In genomic region chr8:92605631-92606030, GRCm38 (mm10) we compare ENCODE assay signal across 23 mouse cellular contexts.
A peak's percentile ranks its signal among the peaks of the same experiment; 100 is the strongest.
DNase-seq lines count a peak whose midpoint lies in the region; ATAC-seq and TF ChIP-seq lines count a peak whose summit lies in the region.
"Had no signal": no experiment of that assay in that cellular context is flagged by ENCODE, and none has a peak within 500 bp of the region (broad histone marks: within the 10 kb centered on the region; RNA-seq: fewer than 3 reads in every experiment).

No protein-coding gene starts in this region.

- no peak for TF ChIP-seq CTCF in C2C12 (IDR thresholded peaks at IDR 0.05; ENCODE audit: control insufficient read depth, insufficient read depth, insufficient read length)

- no peaks in the 10 kb centered on the region for H3K27me3 ChIP-seq in forebrain, embryonic 11.5 days (ENCODE audit: control insufficient read depth, insufficient read depth, low read length)
- H3K27me3 ChIP-seq in forebrain, embryonic 16.5 days (replicated peaks; ENCODE audit: control insufficient read depth, insufficient read depth, low read length), result no peaks in the 10 kb centered on the region
- no peaks in the 10 kb centered on the region for H3K27me3 ChIP-seq in heart, embryonic 10.5 days (ENCODE audit: insufficient read depth, poor library complexity, severe bottlenecking)
- no peaks in the 10 kb centered on the region for H3K27me3 ChIP-seq in C2C12 (ENCODE audit: control insufficient read depth, insufficient read depth, insufficient read length)
- H3K27me3 ChIP-seq: CH12.LX, Patski had no signal

- H3K79me2 ChIP-seq in C2C12 (ENCODE audit: control insufficient read depth, insufficient read depth), result no peaks in the 10 kb centered on the region

- ATAC-seq in forebrain, embryonic 11.5 days (replicated peaks; ENCODE audit: low FRiP score), result no peak
- no peak for ATAC-seq in forebrain, embryonic 16.5 days
- ATAC-seq: activated CD4-positive, CD25-positive, alpha-beta regulatory T cell, adult 4 months; CD4-positive, CD25-positive, alpha-beta regulatory T cell, adult 4 months; Patski had no signal

- 92% methylated on average over 5 of the region's 5 CpGs for WGBS in forebrain, embryonic 11.5 days
- 84% methylated on average over 5 of the region's 5 CpGs for WGBS in forebrain, embryonic 16.5 days
- WGBS in heart, embryonic 10.5 days, result 86% methylated on average over 5 of the region's 5 CpGs

- no peak overlapping the region for H3ac ChIP-seq in C2C12 (ENCODE audit: control insufficient read depth, insufficient read length, low read depth)

- H3K9ac ChIP-seq in forebrain, embryonic 11.5 days (ENCODE audit: low read length), result no peak overlapping the region
- no peak overlapping the region for H3K9ac ChIP-seq in forebrain, embryonic 16.5 days (replicated peaks; ENCODE audit: low read depth, low read length)

- H3K27ac ChIP-seq in forebrain, embryonic 11.5 days (ENCODE audit: low read depth, low read length), result no peak overlapping the region
- no peak overlapping the region for H3K27ac ChIP-seq in forebrain, embryonic 16.5 days (ENCODE audit: low read length)
- H3K27ac ChIP-seq in heart, embryonic 10.5 days, result no peak overlapping the region

- no peak overlapping the region for H3K4me3 ChIP-seq in forebrain, embryonic 11.5 days (ENCODE audit: low read depth, low read length)
- no peak overlapping the region for H3K4me3 ChIP-seq in forebrain, embryonic 16.5 days (replicated peaks; ENCODE audit: low read length)
- H3K4me3 ChIP-seq in heart, embryonic 10.5 days, result no peak overlapping the region
- no peak overlapping the region for H3K4me3 ChIP-seq in C2C12 (ENCODE audit: insufficient read depth, poor library complexity, severe bottlenecking)

- no peaks in the 10 kb centered on the region for H3K79me3 ChIP-seq in C2C12 (ENCODE audit: low read depth)

- H3K9me3 ChIP-seq in forebrain, embryonic 11.5 days (ENCODE audit: control insufficient read depth, low read length), result no peaks in the 10 kb centered on the region
- no peaks in the 10 kb centered on the region for H3K9me3 ChIP-seq in forebrain, embryonic 16.5 days (ENCODE audit: control insufficient read depth, low read length)
- no peaks in the 10 kb centered on the region for H3K9me3 ChIP-seq in heart, embryonic 10.5 days

- intact Hi-C loops in heart, postnatal 10 days (cut with DNase I), result no loop called here
- intact Hi-C loops in heart, postnatal 14 days (cut with DNase I), result no loop called here

- H3K4me1 ChIP-seq in forebrain, embryonic 11.5 days (replicated peaks; ENCODE audit: control insufficient read depth, insufficient read depth, low read length), result no peaks in the 10 kb centered on the region
- no peaks in the 10 kb centered on the region for H3K4me1 ChIP-seq in forebrain, embryonic 16.5 days (replicated peaks; ENCODE audit: control insufficient read depth, insufficient read depth, low read length)
- peaks cover 19% of the 10 kb centered on the region for H3K4me1 ChIP-seq in heart, embryonic 10.5 days

- peak; percentile 24 for DNase-seq in forebrain, embryonic 11.5 days (ENCODE audit: low spot score)
- peak; percentile 59 for DNase-seq in heart, adult 11 months
- no peak for DNase-seq in heart, postnatal 10 days
- peak; percentile 61 for DNase-seq in heart, embryonic 10.5 days (ENCODE audit: low spot score)
- DNase-seq in heart, postnatal 14 days, result no peak
- no peak for DNase-seq in B cell, adult 2 months
- DNase-seq: adrenal gland, adult 2 months; adrenal gland, adult 8-10 months; adrenal gland, postnatal 10 days; adrenal gland, postnatal 14 days; adrenal gland, postnatal 25 days; adrenal gland, postnatal 36 days; cerebellum, adult 11 months; cerebellum, adult 11-12 months; cerebellum, adult 18-20 months; cerebellum, adult 2 months had no signal

- no peaks in the 10 kb centered on the region for H3K36me3 ChIP-seq in forebrain, embryonic 11.5 days (ENCODE audit: control insufficient read depth, insufficient read depth, low read length)
- no peaks in the 10 kb centered on the region for H3K36me3 ChIP-seq in forebrain, embryonic 16.5 days (ENCODE audit: control insufficient read depth, insufficient read depth)
- H3K36me3 ChIP-seq in heart, embryonic 10.5 days, result no peaks in the 10 kb centered on the region
- H3K36me3 ChIP-seq in C2C12 (ENCODE audit: control insufficient read depth, insufficient read depth), result no peaks in the 10 kb centered on the region
- H3K36me3 ChIP-seq: G1E had no signal

- H3K4me2 ChIP-seq in forebrain, embryonic 11.5 days (ENCODE audit: low read depth, low read length, severe bottlenecking), result no peak overlapping the region
- no peak overlapping the region for H3K4me2 ChIP-seq in forebrain, embryonic 16.5 days (ENCODE audit: low read length)

TF ChIP-seq in C2C12, 6 proteins besides CTCF, POLR2A, EP300 and RAD21:
- TF ChIP-seq USF1 (IDR thresholded peaks at IDR 0.05; ENCODE audit: low read depth) (peak; percentile 1), MYOG (IDR thresholded peaks at IDR 0.05; ENCODE audit: control insufficient read depth, extremely low read depth, insufficient read length) (no peak)

Comparison
In these comparisons a context has a peak if more than half of its experiments do, and no peak if none do; other contexts are left out.
1. DNase-seq: peak in forebrain, embryonic 11.5 days (single experiment), heart, adult 11 months (single experiment) and heart, embryonic 10.5 days (single experiment); none in heart, postnatal 10 days (0 of 2), heart, postnatal 14 days (0 of 2) and B cell, adult 2 months (0 of 2).